Mouse (Mus musculus) brain, adult 10 weeks (tissue): Measurements from ENCODE around the gene Galnt17. TPM values are rescaled to one million over a fixed set of nuclear protein-coding genes. Genes with fewer than 3 reads are reported as not detected.

Source experiments
- polyA plus RNA-seq: library from polyadenylated mRNA; stranded (reverse); fragments of 350-450 nt; fragmentation: Illumina TruSeq; extraction: RNeasy Lipid Tissue Mini Kit (QIAGEN cat#74804); gene quantifications from one replicate; pipeline ENCODE4 v1.2.3, GENCODE M21; 2015; ENCODE audit warnings: low read depth, low replicate concordance

Galnt17 gene
- 18.9 TPM for polyA plus RNA-seq

GRCm38 (mm10) chr5:131308397-131308796 is at the start of gene Galnt17:
Gene Galnt17, minus strand, starts transcription at chr5:131308497.

